Mouse (Mus musculus) adrenal gland, postnatal 36 days (tissue): ENCODE data around the gene Zfpm1. TPM values are rescaled to one million over a fixed set of nuclear protein-coding genes. Genes with fewer than 3 reads are reported as not detected.
A peak's percentile ranks its signal among the peaks of the same experiment; 100 is the strongest.

Experiments
- DNase-seq, 2 experiments: peaks; one replicate each; pipeline ENCODE4 v3.0.0; 2021; ENCODE audit warnings: mixed read lengths in 1 of 2
- total RNA-seq, 2 experiments: library from RNA; stranded (reverse); gene quantifications; 2 replicates each; pipeline ENCODE4 v1.2.3; 2021

The Zfpm1 gene
- total RNA-seq, 2 experiments from 2014 or later, result 14.0 to 15.5 TPM

GRCm38 (mm10) chr8:122296173-122297001, 14.4 kb downstream of the Zfpm1 start:
- peak in 1 of 2 experiments; percentile 34 for DNase-seq

- DNase-seq, result no peak
Measured at GRCm38 (mm10) chr8:122299581-122300254, 17.8 kb downstream of the Zfpm1 start.

- DNase-seq, result no peak
Measured at GRCm38 (mm10) chr8:122301081-122301480, 19.1 kb downstream of the Zfpm1 start.

GRCm38 (mm10) chr8:122301866-122302265, 19.9 kb downstream of the Zfpm1 start:
- DNase-seq, result no peak

- no peak for DNase-seq
Measured at GRCm38 (mm10) chr8:122303451-122303850, 21.5 kb downstream of the Zfpm1 start.

GRCm38 (mm10) chr8:122304058-122304457, 22.1 kb downstream of the Zfpm1 start:
- no peak for DNase-seq

- peak in 1 of 2 experiments; percentile 33 for DNase-seq
Measured at GRCm38 (mm10) chr8:122306660-122307399, 24.9 kb downstream of the Zfpm1 start.

GRCm38 (mm10) chr8:122307836-122308235, 25.9 kb downstream of the Zfpm1 start:
- DNase-seq, result no peak

- no peak for DNase-seq
Measured at GRCm38 (mm10) chr8:122309272-122309671, 27.3 kb downstream of the Zfpm1 start.

- DNase-seq, result no peak
Measured at GRCm38 (mm10) chr8:122311115-122311514, 29.2 kb downstream of the Zfpm1 start.

- no peak for DNase-seq
Measured at GRCm38 (mm10) chr8:122312553-122312952, 30.6 kb downstream of the Zfpm1 start.

GRCm38 (mm10) chr8:122313310-122313709, 31.4 kb downstream of the Zfpm1 start:
- DNase-seq, result no peak

- peak; percentile 57 to 69 for DNase-seq
Measured at GRCm38 (mm10) chr8:122314899-122315496, 33.1 kb downstream of the Zfpm1 start.

- no peak for DNase-seq
Measured at GRCm38 (mm10) chr8:122316402-122316801, 34.5 kb downstream of the Zfpm1 start.

- DNase-seq, result no peak
Measured at GRCm38 (mm10) chr8:122317918-122318475, 36.1 kb downstream of the Zfpm1 start.

- DNase-seq, result no peak
Measured at GRCm38 (mm10) chr8:122319045-122319707, 37.2 kb downstream of the Zfpm1 start.

- no peak for DNase-seq
Measured at GRCm38 (mm10) chr8:122319708-122320075, 37.8 kb downstream of the Zfpm1 start.

- DNase-seq, result no peak
Measured at GRCm38 (mm10) chr8:122320541-122320940, 38.6 kb downstream of the Zfpm1 start.

- DNase-seq, result no peak
Measured at GRCm38 (mm10) chr8:122321455-122321921, 39.5 kb downstream of the Zfpm1 start.

GRCm38 (mm10) chr8:122322126-122322525, 40.2 kb downstream of the Zfpm1 start:
- DNase-seq, result no peak

- no peak for DNase-seq
Measured at GRCm38 (mm10) chr8:122322792-122323191, 40.9 kb downstream of the Zfpm1 start.
